Mouse (Mus musculus) ovary, adult 10 weeks (tissue): ENCODE measurements around the gene Prl2a1. TPM values are rescaled to one million over a fixed set of nuclear protein-coding genes. Genes with fewer than 3 reads are reported as not detected.

Experiments used
- polyA plus RNA-seq: library from polyadenylated mRNA; stranded (reverse); fragments of 350-450 nt; fragmentation: Illumina TruSeq; extraction: RNeasy Lipid Tissue Mini Kit (QIAGEN cat#74804); gene quantifications from one replicate; pipeline ENCODE4 v1.2.3, GENCODE M21; 2014

Gene Prl2a1
- not detected for polyA plus RNA-seq

DNA sequence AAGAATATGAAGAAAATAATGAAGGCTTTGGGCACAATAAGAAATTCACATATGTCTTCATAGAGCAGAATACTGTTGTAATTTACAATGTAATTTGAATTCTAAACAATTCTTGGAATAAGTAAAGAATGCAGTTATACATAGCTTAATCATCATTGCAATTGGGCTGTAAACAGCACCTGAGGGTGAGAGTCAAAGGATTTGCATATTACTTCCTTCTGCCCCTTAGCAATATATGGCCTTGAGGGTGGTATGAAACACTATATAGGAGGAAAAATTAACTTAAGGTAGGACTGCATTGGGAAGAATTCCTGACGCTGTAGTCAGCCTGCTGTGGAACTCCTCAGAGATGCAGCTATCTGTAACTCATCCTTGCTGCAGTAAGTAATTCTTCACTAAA lies at the start of gene Prl2a1:
Gene Prl2a1, plus strand, starts transcription at position 301 of the 400 bp plus-strand sequence.

DNA sequence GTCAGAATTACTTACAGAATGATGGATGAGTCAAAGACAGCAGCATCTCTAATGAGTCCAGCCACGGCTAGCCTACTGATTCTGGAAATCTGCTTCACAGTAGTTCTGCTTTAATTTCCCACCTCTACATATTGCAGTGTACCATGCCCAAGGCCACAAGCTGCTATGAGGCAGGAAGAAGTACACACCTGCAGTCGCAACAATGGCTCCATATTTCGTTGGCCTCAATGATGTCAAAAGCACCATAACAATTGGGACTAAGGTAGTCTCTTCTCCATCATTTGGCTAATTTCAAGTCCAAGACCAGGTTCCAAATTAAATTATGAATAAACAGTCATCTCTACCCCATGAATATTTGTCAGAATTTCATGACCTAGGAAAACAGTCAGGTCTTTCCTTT lies 20.8 kb upstream of the Prl2a1 start, which contains the start of gene Prl7c1:
Gene Prl7c1, minus strand, starts transcription at position 101 of the 400 bp plus-strand sequence.

DNA sequence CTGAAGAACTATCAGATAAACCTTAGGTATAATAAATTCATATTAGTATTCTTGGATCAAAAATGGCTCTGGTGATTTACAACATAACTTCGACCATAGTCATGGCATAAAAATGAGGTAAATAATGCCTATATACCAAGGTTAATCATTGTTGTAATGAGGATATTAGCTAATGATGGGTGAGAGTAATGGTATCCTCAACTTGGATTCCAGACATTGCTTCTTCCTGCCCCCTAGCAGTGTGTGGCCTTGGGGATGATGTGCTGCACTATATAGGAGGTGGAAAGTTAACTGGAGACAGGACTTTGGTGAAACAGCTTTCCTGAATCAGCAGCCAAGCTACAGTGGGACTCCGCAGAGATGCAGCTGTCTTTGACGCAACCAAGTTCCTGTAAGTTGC lies 47.6 kb downstream of the Prl2a1 start, which contains the start of gene Prl2c1:
Gene Prl2c1, plus strand, starts transcription at position 301 of the 400 bp plus-strand sequence.

Other genes with a start within 250 kb of the Prl2a1 start
- not detected for gene Prl8a9, start 237.0 kb upstream of the Prl2a1 start, polyA plus RNA-seq
- gene Prl8a1, start 219.5 kb upstream of the Prl2a1 start, polyA plus RNA-seq, result not detected
- not detected for gene Prl7b1, start 191.1 kb upstream of the Prl2a1 start, polyA plus RNA-seq
- not detected for gene Prl7a1, start 159.2 kb upstream of the Prl2a1 start, polyA plus RNA-seq
- not detected for gene Prl7a2, start 133.6 kb upstream of the Prl2a1 start, polyA plus RNA-seq
- gene Prl7d1, start 84.9 kb upstream of the Prl2a1 start, polyA plus RNA-seq, result not detected
- gene Prl7c1, start 20.9 kb upstream of the Prl2a1 start, polyA plus RNA-seq, result not detected
- gene Prl2c1, start 47.7 kb downstream of the Prl2a1 start, polyA plus RNA-seq, result not detected
- gene Prl4a1, start 214.6 kb downstream of the Prl2a1 start, polyA plus RNA-seq, result not detected